Mouse (Mus musculus) left cerebral cortex, postnatal 10 days (tissue): ENCODE measurements at regions not wholly inside any gene's neighbourhood (a gene's known extent, or its start where the extent isn't known, plus 50 kb on each side); places are given as distances from the start of the nearest gene placed in this dataset.

Experiments
- DNase-seq, 2 experiments: peaks; one replicate each; pipeline ENCODE4 v3.0.0; 2021 to 2022; ENCODE audit warnings: low spot score in 2 of 2, mixed read lengths in 1 of 2; ENCODE audit errors: extremely low spot score in 1 of 2
- intact Hi-C: fragments of 180-260 bp; cut with DNase I; formaldehyde crosslinking; loops from one replicate; pipeline ENCODE4 v1.15.1; 2025

- intact Hi-C loops, result no loop called here
- no peak for DNase-seq
Measured at GRCm38 (mm10) chr3:34759942-34760640, 109.9 kb downstream of the Sox2 start.

- DNase-seq, result no peak
- intact Hi-C loops, result no loop called here
Measured at GRCm38 (mm10) chr3:34761162-34761769, 111.1 kb downstream of the Sox2 start.

- no peak for DNase-seq
- intact Hi-C loops, result no loop called here
Measured at GRCm38 (mm10) chr3:34761783-34762182, 111.6 kb downstream of the Sox2 start.

GRCm38 (mm10) chr3:34764559-34764958 lies 114.4 kb downstream of the Sox2 start:
- DNase-seq, result no peak
- intact Hi-C loops, result no loop called here

GRCm38 (mm10) chr3:34765151-34765550 lies 114.9 kb downstream of the Sox2 start:
- intact Hi-C loops, result no loop called here
- no peak for DNase-seq

- intact Hi-C loops, result no loop called here
- DNase-seq, result no peak
Measured at GRCm38 (mm10) chr3:34769818-34770217, 119.6 kb downstream of the Sox2 start.

GRCm38 (mm10) chr3:34770271-34770670 lies 120.1 kb downstream of the Sox2 start:
- DNase-seq, result no peak
- intact Hi-C loops, result no loop called here

- intact Hi-C loops, result no loop called here
- DNase-seq, result no peak
Measured at GRCm38 (mm10) chr3:34772035-34772434, 121.8 kb downstream of the Sox2 start.

GRCm38 (mm10) chr3:34773678-34774425 lies 123.6 kb downstream of the Sox2 start:
- intact Hi-C loops, result no loop called here
- DNase-seq, result peak; percentile 9 to 42

GRCm38 (mm10) chr3:34781770-34782169 lies 131.6 kb downstream of the Sox2 start:
- no peak for DNase-seq
- intact Hi-C loops, result no loop called here

GRCm38 (mm10) chr3:34783398-34783797 lies 133.2 kb downstream of the Sox2 start:
- no peak for DNase-seq
- intact Hi-C loops, result no loop called here

GRCm38 (mm10) chr3:34787211-34787610 lies 137.0 kb downstream of the Sox2 start:
- intact Hi-C loops, result no loop called here
- no peak for DNase-seq

GRCm38 (mm10) chr3:34795103-34795983 lies 145.1 kb downstream of the Sox2 start:
- peak in 1 of 2 experiments; percentile 48 for DNase-seq
- intact Hi-C loops, result no loop called here

- DNase-seq, result no peak
Measured at GRCm38 (mm10) chr3:34795984-34796266, 145.7 kb downstream of the Sox2 start.

GRCm38 (mm10) chr3:34808833-34809232 lies 158.6 kb downstream of the Sox2 start:
- no peak for DNase-seq
- intact Hi-C loops, result no loop called here

More at GRCm38 (mm10) chr3:34795984-34796266, 145.7 kb downstream of the Sox2 start:
- intact Hi-C loops, result no loop called here

GRCm38 (mm10) chr3:34811753-34812152 lies 161.5 kb downstream of the Sox2 start:
- intact Hi-C loops, result no loop called here
- no peak for DNase-seq

- no peak for DNase-seq
Measured at GRCm38 (mm10) chr3:34813046-34813625, 162.9 kb downstream of the Sox2 start.

GRCm38 (mm10) chr3:34825036-34825435 lies 174.8 kb downstream of the Sox2 start:
- DNase-seq, result no peak
- intact Hi-C loops, result no loop called here

More at GRCm38 (mm10) chr3:34813046-34813625, 162.9 kb downstream of the Sox2 start:
- intact Hi-C loops, result no loop called here

- DNase-seq, result no peak
- intact Hi-C loops, result no loop called here
Measured at GRCm38 (mm10) chr3:34826396-34826795, 176.2 kb downstream of the Sox2 start.
